Mouse (Mus musculus) G1E-ER4 (cell line): ENCODE results near the gene Hsh2d. TPM values are rescaled to one million over a fixed set of nuclear protein-coding genes. Genes with fewer than 3 reads are reported as not detected.

Experiments
- GATA1 ChIP-seq: IDR thresholded peaks from one replicate; pipeline ENCODE4 v1.8.0; 2012; ENCODE audit warnings: low read length, inconsistent platforms
- polyA plus RNA-seq: library from polyadenylated mRNA; stranded (reverse); fragments of >175 nt; gene quantifications from 2 replicates; pipeline ENCODE4 v1.2.3, GENCODE M21; 2012

Gene Hsh2d
- polyA plus RNA-seq, 1 experiment = 0.12 TPM

DNA sequence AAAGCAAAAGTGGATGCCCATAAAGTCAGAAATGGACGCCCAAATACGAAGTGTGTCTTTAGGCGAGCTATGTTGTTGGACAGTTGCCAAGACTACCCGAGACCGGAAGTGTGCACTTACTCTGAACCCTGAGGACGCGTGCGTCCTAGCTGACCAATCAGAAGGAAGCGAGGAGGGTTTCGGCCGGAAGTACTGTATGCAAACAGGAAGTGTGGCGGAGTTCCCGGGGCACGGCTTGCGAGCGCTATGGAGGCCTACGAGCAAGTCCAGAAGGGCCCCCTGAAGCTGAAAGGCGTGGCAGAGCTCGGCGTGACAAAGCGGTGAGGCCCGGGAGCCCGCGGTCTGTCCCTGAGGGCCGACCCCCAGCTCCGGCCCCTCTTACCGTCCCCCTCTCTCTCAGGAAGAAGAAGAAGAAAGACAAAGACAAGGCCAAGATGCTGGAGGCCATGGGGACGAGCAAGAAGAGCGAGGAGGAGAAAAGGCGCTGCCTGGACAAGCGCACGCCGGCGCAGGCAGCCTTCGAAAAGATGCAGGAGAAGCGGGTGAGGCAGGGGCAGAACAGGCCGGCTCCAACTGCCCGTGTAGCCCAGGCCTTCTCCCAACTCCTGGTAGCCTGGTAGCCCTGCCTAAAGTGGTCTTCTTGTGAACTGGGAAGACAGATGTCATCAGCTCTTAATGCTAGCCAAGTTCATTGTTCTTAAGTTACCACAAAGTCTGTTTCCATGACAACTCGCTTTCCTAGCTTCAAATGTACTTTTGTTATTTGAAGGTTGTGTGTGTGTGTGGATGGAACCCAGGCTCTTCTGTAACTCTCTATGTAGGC lies 30.3 kb downstream of the Hsh2d start, which contains the start of gene Fam32a:
Fam32a (plus strand) TSS at position 190 of the 823 bp plus-strand sequence.
- TF ChIP-seq GATA1 = no peak

DNA sequence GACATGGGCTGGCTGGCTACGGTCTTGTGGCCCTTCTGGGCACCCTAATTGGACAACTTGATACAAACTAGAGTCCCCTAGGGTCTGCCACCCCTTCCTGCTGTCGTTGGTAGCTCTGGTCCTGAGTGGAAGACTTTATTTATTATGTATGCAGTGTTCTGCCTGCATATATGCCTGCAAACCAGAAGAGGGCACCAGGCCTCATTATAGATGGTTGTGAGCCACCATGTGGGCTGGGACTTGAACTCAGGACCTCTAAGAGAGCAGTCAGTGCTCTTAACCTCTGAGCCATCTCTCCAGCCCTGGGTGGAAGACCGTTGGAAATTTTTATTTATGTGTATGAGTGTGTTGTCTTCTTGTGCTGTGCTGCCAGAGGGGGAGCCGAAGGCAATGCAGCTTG lies 31.3 kb downstream of the Hsh2d start:
- TF ChIP-seq GATA1 = no peak

DNA sequence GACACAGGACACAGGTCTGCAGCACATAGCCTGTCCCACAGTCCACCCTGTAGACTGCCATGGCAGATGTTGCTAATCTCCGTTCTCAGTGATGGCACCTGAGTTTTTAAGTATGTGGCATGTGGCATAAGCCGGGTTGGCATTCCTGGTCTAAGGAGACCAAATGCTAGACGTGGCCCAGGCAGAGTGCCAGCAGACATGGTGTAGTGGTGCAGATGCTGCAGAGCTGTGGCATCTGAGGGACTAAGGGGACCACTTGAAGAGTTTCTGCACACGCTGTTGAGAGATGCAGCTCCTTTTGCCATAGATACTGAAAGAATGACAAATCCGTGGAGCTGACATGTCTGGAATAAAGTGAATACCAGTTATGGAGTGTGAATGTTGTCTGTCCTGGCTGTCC lies 33.2 kb downstream of the Hsh2d start:
- no peak for TF ChIP-seq GATA1

DNA sequence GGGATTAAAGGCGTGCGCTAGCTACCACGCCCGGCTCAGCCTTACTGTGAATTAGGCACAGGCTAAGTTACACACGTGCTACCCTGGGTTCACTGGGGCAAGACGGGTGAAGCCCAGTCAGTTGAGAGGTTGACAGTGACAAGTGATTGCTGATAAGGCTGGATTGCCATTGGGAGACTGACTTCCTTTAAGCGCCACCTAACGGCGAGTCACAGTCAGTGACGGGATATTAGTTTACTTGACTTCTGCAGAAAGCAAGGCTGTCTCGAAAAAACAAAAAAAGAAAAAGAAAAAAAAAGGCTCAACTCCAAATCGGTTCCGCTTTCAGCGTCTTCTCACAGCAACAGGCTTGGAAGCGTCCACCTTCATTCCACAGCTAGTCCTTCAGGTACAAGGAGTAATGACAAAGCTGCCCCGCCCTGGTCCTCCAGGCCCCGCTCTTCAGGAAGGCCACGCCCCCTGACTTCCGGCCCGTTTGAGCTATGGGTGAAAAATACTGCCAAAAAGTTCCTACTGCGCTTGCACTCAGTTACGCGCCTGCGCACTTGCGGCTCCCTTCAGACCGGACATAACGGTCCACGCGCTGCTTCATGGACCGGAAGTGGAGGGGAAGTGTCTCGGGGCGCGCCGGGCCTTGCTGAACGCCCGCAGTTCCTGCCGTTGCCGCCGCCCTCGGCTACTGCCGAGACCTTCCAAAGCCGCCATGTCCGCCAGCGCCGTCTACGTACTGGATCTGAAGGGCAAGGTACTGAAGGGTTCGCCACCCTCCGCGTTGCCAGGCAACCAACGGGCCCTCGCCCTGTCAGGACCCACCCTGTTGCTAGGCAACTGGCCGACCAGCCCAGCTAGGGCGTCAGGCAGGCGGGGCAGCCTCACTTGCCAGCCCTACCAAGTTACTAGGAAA lies 50.3 kb downstream of the Hsh2d start, which contains the start of gene Ap1m1:
Ap1m1 (plus strand) TSS at position 520 of the 904 bp plus-strand sequence.
- no peak for TF ChIP-seq GATA1

DNA sequence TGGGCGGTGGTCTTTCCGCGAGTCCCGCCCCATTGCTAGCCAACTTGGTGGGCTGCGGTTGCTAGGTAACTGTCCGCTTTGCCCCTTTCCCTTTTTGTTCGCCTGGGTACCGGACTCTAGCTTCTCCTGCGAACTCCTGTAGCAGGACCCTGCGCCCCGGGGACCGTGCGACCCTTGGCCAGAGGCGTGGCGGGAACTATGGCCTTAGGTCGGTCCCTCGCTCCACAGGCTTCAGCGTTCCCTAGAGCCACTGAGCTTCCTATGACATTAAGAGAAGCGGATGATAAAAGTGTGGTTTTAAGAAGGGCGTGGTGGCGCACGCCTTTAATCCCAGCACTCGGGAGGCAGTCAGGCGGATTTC lies 50.9 kb downstream of the Hsh2d start:
- no peak for TF ChIP-seq GATA1

DNA sequence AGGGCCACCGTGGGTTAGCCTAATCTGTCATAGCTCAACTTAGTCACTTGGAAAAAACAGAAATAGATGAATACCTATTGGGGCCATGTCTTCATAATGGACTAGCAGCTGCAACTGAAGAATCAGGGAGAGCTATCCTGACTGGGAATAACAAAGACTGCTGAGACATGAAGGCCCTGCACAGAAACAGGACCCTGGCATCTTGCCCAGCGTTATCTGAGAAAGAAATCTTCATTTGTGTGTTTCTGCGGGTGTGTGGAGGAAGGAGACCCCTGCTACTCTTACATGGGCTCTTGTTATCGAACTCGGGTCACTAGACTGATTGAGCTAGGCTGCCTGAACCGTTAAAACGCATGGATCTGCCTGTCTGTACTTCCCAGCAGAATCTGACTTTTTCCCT lies 51.5 kb downstream of the Hsh2d start:
- no peak for TF ChIP-seq GATA1

DNA sequence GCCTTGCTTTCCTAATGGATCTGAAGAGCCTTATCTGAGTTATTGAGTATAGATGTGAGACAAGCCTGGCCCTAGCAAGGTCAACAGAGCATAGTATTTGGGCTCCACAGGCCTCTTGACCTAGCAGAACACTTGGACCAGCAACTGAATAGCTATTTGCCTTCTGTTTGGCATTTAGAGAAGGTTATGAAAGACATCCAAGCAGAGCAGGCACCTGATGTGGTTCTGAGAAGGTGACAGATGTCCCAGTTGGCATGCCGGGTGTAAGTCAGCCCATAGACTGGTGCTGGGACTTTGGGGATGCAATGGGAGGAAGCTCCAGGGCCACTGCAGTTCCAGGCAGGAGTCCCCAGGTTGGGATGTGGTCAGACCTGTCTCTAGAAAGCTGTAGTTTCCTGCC lies 52.8 kb downstream of the Hsh2d start:
- TF ChIP-seq GATA1 = no peak

DNA sequence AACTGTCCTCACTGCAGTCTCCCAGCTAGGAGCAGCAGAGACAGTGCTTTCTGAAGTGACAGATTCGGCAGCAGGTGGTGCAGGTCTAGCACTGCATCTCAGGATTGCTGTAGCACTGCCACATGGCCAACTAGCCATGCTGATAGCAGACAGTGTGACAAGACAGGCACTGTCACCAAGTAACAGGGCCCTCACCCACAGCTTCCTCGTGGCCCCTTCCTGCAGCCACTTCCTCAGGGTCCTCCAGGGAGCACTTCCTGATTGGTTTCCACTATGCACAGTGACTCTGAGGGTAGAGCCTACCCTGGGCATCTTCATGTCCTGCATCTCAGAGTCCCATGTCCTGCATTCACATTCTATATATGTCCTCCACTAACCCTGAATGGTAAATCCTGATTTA lies 55.2 kb downstream of the Hsh2d start:
- no peak for TF ChIP-seq GATA1

Other genes with a start within 250 kb of the Hsh2d start
- gene Zfp961, start 238.6 kb upstream of the Hsh2d start, polyA plus RNA-seq = 1.2 and 3.6 TPM in 2 replicates
- gene Cyp4f18, start 180.0 kb upstream of the Hsh2d start, polyA plus RNA-seq = 0.16 and 0.30 TPM in 2 replicates
- not detected in 2 replicates for gene Olfr372, start 148.4 kb upstream of the Hsh2d start, polyA plus RNA-seq
- not detected in 2 replicates for gene Olfr373, start 106.5 kb upstream of the Hsh2d start, polyA plus RNA-seq
- gene Olfr374, start 82.6 kb upstream of the Hsh2d start, polyA plus RNA-seq = not detected in 2 replicates
- 0.04 TPM in 1 of 2 replicates, not detected in the other for gene Tpm4, start 54.7 kb upstream of the Hsh2d start, polyA plus RNA-seq
- gene Rab8a, start 28.4 kb upstream of the Hsh2d start, polyA plus RNA-seq = 41.7 and 43.2 TPM in 2 replicates
- gene Cib3, start 23.2 kb downstream of the Hsh2d start, polyA plus RNA-seq = not detected in 2 replicates
- not detected in 2 replicates for gene Gm11034, start 24.0 kb downstream of the Hsh2d start, polyA plus RNA-seq
- gene Fam32a, start 30.1 kb downstream of the Hsh2d start, polyA plus RNA-seq = 54.3 and 63.6 TPM in 2 replicates
- 96.9 and 119 TPM in 2 replicates for gene Ap1m1, start 50.4 kb downstream of the Hsh2d start, polyA plus RNA-seq
- gene Gm10282, start 115.6 kb downstream of the Hsh2d start, polyA plus RNA-seq = 179 and 219 TPM in 2 replicates
- gene Klf2, start 129.4 kb downstream of the Hsh2d start, polyA plus RNA-seq = 0.06 and 0.12 TPM in 2 replicates
- 7.4 and 14.4 TPM in 2 replicates for gene Eps15l1, start 231.8 kb downstream of the Hsh2d start, polyA plus RNA-seq